Mouse (Mus musculus): ENCODE data around the gene Mtx1.

GRCm38 (mm10) chr3:89228836-89229235 lies 1.9 kb upstream of the Mtx1 start, which contains the start of gene Muc1:
- TF ChIP-seq CTCF (IDR thresholded peaks at IDR 0.05; ENCODE audit: low read depth) (no peak), EP300 (IDR thresholded peaks at IDR 0.05; ENCODE audit: low read depth) (no peak)
